Mouse (Mus musculus) cerebellum, postnatal 4 days (tissue): ENCODE measurements around the gene Parp12.
A peak's percentile ranks its signal among the peaks of the same experiment; 100 is the strongest.

ENCODE experiments used
- DNase-seq, 2 experiments: peaks; one replicate each; pipeline ENCODE4 v3.0.0; 2022; ENCODE audit warnings: low spot score in 2 of 2, mixed read lengths in 1 of 2

The Parp12 gene

DNA sequence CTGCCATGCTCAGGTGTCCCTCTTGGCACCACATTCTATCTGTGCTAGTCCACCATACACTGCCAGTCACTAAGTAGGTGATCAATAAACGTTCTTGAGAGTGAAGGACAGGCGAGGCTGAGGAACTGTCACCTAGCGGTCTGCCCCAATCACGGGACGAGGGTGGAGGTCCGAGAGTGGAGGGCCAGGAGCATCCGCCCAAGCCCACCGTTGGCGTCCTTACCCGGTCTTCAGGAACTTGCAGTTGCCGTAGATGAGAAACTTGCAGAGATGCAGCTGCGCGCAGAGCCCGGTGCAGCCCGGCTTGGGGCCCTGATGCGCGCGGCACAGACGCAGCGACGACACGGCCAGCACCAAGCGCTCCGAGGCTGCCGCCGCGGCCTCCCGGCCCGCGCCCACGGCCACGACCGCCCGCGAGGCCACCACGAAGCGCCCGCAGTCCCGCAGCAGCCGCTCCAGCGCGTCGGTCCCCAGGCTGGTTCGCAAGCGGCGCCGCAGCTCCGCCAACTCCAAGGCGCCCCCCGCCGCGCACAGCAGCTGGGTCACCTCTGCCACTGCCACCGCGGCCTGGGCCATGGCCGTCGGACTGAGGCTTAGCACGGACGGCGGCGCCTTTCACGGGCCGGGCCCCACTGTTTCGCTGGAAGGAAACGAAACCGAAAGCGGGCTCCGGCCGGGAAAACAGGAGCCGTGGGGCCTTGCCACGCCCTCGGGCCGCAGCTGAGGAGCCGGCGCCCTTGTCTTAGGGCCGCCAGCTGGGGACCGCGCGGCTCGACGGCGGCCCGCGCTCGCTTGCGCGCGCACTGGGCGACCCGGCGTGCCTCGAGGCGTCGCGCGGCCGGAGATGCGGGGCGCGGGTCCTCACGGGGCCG, at the start of gene Parp12:
Gene Parp12 (minus strand): TSS at position 766 of the 872 bp plus-strand sequence.
- DNase-seq: peak; percentile 26 to 51

DNA sequence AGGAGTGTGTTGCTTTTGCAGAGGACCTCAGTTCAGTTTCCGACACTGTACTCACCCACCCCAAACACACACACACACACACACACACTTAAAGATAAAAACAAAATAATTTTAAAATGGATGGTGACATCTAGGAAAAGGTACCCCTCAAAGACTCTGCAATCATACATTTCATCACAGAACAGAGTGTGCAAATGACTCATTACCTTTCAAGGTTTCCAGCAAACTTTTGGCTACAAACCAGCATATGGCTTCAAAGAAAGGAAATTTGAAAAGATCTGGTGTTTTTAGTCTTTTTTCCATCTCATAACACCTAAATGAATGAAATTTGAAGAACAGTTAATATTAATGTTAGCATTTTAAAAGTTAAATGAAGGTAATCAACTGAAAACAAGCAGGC, 46.7 kb upstream of the Parp12 start:
- no peak for DNase-seq

DNA sequence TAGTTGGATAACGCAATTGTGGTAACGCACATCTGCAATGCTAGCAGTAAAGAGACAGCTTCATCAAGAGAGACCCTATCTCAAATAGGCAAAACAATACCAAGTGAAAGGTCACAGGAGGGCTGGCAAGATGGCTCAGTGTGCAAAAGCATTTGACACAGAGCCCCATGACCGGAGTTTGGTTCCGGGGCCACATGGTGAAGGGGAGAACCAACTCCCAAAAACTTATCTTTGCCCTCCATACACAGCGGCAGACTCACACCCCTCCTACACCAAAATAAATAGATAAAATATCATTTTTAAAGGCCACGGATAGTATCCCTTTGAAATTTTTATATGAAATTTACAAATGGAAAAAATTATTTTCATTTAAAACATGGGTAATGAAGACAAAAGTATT, 43.8 kb upstream of the Parp12 start:
- DNase-seq: no peak

DNA sequence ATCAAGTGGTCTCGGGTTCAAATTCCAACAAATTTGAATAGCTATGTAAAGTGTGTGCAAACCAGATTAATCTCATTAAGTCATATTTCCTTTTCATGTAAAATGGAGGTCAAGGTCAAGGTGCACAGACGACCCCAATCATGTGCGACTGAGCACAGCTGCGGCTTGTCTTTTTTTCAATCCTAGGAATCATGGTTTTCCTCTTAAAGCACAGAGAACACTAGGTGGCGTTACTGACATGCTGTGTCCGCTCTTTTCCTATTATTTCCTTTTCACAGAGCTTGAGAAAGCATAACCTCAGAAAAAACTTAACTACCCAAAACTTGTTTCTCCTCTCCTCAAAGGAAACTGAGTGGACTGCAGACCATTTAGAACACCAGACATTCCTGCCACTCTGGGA, 27.9 kb upstream of the Parp12 start:
- no peak for DNase-seq

DNA sequence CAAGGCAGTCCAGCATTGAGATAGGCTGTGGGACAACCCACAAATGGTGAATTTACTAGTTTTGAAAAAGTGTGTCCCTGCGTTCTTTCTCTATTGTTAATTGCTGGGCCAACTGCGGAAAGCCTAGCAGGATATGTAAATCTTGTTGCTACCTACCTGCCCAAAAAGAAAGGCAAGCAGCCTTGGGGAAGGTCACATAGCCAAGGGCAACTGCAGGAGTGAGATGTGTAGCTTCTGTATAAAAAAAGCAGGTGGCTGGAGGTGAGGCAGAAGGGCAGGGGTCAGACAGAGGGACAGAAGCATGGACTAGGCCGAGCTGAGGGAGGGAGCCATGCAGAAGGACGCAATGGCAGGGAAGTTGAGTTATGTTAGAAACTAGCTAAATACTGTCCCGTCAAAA, 14.4 kb upstream of the Parp12 start:
- no peak for DNase-seq

DNA sequence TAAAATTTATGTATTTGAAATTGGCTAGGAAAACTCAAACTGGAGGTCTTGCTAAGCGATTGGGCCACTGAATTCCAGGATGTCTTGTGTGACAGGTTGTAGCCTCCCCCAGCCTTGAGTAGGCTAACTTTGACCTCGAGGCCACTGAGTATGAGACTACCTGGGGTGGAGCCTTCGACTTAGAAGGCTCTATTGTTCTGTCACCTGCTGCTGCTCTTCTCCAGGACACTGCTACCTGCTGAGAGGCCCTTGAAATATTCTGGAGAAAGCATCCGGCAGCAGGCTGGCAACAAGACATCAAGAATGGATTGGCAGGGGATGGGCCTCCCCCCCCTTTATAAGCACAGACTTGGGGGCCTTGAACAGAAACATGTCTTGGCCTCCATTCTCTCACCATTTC, 13.3 kb upstream of the Parp12 start:
- no peak for DNase-seq

DNA sequence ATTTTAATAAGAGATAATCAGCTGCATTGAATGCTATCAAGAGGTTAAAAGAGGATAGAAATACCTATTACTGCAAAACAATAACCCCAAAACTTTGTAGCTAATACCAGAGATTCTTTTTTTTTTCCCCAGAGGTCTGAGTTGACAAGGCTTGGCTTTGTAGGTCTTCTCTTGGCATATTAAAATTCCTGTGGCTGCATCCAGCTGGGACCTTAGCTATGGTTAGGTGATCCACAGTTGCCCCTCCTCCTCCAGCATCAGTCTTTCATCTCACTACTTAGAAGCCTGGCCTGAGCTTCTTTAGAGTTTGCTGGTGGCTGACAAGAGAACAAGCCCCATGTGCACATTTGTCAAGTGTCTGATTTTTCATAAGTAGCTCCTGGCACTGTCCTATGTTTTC, 6.6 kb upstream of the Parp12 start:
- no peak for DNase-seq

DNA sequence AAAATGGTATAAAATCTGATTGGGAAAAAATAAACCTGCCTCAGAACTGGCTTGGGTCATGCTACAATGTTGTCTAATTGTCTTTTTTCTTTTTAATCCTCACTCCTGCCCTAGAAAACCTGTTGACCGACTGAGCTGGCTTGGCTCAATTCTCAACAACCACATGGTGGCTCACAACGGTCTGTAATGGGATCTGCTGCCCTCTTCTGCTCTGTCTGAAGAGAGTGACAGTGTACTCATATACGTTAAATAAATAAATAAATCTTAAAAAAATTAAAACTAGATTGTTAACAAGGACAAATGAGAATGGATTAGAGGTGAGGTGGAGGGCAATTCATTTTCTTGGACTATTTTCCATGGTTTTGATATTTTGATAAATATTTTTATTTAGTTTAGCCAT, 2.5 kb upstream of the Parp12 start:
- no peak for DNase-seq

DNA sequence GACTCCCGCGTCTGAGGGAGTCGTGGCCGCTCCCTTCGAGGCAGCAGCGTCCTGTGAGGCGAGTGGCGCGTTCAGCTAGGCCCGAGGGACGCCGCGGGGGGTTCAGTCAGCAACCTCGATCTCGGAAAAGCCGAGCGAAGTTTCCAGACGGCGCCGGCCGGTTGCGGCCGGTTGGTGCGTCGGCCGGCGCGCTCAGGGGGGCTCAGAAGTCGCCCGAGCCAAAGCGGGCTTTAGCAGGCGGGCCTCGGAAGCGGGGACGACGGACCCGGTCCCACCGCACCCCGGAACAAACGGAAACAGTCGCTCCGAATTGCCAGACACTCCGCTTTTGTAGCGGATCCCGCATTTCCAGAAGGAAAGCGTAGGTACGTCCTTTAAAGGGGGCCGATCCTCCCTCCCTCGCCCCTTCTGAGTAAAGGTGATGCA, 320 bp upstream of the Parp12 start:
- peak; percentile 35 to 41 for DNase-seq

DNA sequence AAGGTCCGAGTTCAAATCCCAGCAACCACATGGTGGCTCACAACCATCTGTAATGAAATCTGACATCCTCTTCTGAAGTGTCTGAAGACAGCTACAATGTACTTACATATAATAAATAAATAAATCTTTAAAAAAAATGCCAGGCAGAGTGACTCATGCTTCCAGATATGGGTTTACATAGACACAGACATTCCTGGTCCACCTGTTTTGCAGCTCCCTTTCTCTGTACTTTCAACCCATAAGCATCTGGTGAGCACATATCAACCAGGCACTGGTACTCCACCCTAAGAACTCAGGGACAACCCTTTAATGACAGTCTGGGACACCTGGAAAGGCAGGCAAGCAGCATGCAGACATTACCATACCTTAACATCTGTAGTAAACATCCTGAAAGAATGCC, 2.7 kb downstream of the Parp12 start:
- no peak for DNase-seq

DNA sequence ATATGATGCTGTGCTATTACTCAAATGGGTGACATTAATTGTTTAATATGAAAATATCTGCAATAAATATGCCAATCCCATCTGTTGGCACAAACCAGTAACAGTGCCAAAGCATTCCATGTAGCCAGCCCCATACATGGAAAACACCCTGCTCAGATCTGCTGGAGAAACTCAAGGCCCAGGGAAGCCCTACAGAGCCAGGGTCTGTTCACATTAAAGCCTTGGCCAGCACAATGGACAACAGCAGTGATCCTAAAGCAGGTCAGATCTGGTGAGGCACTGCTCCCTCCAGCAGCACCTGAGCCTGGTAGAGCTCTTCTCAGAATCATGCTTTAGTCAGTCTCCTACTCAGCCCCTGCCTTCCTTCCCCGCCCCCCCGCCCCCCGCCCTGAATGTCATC, 5.0 kb downstream of the Parp12 start:
- no peak for DNase-seq

DNA sequence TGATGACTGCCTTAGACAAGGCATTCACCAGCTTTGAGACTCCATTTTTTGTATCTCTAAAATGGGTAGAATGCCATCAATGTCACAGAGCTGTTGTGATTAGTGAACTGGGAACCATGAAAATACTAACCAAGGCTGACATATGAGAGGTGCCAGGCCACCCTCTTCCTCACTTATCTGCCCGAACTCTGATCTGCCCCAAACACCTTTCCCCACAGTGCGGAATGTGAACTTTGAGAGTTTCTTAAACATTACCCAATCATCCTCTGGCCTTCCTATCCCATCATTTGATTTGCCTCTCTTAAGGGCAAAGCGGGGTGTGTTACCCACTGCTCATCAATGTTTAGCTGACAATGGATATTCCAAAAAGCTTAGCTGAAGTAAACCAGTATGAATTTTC, 5.4 kb downstream of the Parp12 start:
- no peak for DNase-seq

DNA sequence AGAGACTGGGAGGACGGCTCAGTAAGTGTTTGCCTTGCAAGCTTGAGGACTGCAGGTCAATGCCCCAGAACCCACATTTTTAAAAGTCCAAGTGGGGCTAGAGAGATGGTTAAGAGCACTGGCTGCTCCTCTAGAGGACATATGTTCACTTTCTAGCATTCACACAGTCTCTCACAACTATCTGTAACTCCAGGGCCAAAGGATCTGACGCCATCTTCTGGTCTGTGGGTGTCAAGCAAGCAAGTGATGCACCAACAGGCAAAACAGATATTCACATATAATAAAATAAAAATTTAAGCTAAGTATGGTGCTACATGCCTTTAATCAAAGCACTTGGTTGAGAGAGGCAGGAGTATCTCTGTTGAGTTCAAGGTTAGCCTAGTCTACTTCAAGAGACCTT, 11.3 kb downstream of the Parp12 start:
- DNase-seq: no peak

DNA sequence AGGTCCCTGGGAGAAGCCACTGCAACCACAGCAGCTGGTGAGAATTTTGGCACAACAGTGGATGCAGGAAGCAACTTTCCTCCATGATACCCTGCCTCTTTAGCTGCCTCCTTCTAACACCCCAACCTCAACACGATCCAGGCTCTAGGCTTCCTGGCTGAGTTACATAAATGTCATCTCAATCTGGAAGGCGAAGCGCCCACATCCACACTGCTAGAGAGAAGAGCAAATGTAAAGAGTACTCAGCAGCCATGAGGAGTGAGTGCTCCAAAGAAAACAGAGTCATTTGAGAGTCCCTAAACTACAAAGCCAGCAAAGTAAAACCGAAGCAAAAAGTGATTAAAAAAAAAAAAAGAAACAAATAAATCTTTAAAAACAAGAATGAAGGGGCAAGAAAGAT, 13.5 kb downstream of the Parp12 start:
- DNase-seq: no peak

DNA sequence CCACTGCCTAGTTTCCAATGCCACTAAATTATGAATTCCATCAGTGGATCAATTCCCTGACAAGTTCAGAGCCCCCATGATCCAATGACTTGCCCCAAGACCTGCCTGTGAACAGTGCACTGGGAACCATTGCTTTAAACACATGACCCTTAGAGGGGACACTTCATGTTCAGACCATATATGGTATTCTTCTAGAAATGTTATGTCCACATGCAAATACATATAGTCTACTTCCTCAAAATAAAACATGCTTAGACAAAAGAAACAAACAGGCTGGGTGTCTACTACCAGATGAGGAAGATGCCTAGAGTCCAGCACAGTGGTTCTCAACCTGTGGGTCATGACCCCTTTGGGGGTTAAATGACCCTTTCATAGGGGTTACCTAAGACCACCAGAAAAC, 41.7 kb downstream of the Parp12 start:
- DNase-seq: no peak

DNA sequence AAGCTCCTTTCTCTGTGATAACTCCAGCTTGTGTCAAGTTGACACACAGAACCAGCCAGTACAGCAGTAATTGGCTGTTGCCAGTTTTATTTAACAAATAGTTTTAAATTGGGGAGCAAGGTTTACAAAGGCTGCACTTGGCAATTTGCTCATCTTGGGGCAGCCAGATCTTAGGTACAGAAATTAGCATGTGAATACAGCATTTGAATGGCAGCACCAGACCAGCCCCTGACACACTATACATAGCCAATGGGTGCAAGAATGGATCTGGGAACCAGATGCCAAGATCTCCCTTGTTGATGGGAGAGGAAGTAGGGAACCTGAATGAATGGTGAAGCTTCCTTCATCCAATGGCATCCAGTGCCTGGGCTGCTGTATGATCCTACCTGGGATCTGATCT, 44.0 kb downstream of the Parp12 start:
- no peak for DNase-seq

DNA sequence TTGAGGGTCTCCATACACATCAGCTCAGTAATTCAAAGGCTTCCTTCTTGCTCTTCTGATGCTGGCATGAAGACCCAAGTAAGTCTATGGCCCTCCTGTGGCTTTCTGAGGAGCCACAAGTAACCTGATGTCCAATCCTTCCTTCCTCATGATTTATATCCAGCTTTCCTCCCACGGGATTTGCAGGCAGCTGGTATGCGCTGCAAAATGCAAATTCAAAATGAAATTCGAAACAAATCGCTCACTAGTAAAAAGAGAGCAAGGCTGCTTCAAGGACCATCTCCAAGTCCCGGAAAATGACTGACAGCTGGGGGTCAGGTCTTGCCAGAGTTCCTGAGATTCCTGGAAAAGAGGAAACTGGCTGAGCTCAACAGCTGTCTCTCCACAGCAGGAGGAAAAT, 45.5 kb downstream of the Parp12 start:
- DNase-seq: no peak

DNA sequence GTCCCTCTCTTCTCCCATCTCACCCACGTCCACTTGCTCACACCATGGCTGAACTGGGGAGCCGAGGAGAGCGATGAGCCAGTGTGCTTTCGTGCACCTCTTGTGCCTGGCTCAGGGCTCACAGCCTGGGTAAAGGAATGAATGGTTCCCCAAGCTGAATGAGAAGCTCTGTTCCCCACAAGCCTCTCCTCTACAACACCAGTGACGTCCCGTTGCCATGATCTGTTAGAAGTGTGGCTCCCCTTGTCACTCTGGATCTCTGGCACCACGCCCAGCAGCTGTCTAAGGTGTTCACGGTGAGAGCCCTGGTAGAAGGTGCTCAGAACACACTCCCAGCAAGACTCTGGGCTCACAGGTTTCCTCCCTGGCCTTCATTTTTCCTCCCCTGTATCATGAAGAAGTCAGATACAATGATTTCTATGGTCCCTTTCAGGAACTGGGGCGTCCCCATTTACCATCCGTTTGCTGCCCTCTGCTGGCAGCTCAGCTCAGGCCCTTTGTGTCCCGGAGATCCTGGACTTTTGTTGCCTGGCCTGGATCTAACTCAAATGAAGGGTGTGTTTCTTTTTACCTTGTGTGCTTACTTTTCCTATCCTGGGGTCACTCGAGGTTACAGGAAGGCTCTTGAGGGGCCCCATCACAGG, 51.1 kb downstream of the Parp12 start:
- peak; percentile 81 to 88 for DNase-seq

DNA sequence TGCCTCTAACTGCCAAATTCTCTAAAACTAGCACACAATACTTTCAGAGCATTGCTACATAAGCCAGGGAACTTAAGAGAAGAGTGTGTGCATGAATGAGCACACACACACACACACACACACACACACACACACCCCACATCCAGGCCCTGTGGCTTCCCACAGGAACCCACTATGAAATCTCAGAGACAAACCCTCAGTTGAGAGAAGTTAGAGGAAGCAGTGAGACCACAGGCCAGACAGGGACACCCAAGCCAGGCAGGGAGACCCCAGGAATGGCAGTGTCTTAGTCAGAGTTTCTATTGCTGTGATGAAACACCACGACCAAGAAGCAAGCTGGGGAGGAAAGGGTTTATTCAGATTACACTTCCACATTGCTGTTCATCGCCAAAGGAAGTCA, 54.6 kb downstream of the Parp12 start:
- no peak for DNase-seq

DNA sequence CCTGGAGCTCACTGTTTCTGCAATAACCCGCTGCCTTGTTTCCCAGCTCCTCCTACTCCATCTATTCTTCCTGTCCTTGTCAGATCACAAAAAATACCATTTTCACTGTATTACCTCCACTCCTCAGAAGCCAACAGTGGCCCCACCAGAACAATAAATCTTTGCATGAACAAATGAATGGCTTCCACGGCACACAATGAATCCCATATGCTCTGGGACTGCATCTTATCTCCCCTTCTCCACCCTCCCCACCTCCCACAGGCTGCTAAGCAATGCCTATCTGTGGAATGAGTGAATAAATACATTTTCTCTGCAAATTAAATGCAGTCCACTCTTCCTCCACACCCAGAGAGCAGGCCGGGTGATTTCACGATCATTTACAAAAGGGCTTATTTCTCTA, 57.0 kb downstream of the Parp12 start:
- DNase-seq: no peak

DNA sequence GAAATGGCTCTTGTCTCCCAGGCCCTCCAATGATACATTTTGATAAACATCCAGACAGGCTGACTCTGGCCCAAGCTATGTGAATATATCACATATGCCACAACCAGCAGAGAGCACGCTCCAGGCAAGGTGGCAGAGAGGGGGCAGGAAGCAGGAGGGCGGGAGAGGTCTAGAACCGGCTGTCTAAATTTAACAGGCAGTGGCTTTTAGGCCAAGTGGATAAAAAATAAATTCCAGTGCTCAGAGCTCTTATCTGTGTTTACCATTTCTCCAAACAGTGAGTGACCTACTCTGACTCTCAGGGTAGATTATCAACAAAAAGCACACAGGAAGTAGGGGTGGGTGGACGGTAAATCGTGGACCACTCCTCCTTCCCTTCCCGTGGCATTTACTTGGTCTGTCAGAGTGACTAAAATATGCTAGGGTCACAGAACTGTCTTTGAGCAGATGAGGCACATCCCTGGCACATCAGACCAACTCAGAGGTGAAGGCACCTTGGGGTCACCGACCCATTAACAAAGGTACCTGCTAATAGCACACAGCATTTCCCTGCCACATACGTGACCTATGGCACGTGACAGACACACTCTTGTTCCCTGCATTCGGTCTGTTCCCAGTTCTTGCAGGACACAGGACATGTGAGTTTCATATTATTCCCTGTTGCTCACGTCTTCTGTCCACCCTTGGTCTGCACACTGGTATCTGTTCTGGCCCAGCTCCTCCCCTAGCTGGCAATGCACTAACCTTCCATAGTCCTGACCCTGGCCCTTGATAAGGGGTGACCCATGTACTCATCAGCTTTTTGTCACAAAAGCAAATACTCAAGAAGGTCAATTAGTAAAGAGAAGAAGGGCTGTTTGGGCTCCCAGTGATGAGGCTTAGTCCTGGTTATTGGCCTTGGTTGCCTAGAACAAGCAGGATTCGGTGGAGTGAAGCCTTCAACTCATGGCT, 58.3 kb downstream of the Parp12 start:
- DNase-seq: no peak

DNA sequence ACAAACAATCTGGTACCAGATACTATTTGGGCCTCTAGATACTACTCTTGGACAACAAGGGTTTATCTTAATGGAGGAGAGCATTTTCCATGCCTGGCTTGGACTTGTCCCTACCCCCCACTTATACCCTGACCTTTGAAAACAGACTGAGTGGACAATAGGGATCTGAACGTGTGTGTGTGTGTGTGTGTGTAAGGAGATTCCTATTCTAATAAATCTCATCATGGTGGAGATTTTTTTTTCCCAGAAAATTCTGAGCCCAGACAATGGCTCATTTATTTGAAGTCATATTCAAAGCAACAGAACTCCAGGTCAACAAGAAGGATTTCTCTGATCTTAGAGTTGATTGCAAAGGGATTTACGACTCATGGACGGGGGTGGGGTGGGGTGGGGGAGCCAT, 59.2 kb downstream of the Parp12 start:
- DNase-seq: no peak
